Mouse (Mus musculus) lung, postnatal 0 days (tissue): ENCODE results near the gene Defb38. TPM values are rescaled to one million over a fixed set of nuclear protein-coding genes. Genes with fewer than 3 reads are reported as not detected.

Experiments used
- ATAC-seq: fragments of 200-750 bp; cut with Nextera tagmentation; 2 replicates; pipeline ENCODE4 v1.8.0; 2017; ENCODE audit warnings: moderate library complexity
- DNase-seq: peaks from one replicate; pipeline ENCODE4 v3.0.0-alpha.2; 2016; ENCODE audit warnings: low spot score
- H3K27ac ChIP-seq: fragments of 300-500 bp; sonication (generic); 2 replicates; pipeline ENCODE4 v1.5.1; 2014; ENCODE audit warnings: antibody characterized with exemption, mild to moderate bottlenecking, low read length, mixed read lengths
- H3K27me3 ChIP-seq: fragments of 300-500 bp; sonication (generic); replicated peaks from 2 replicates; pipeline ENCODE4 v1.6.1; 2014; ENCODE audit warnings: low read length, mixed read lengths; ENCODE audit not compliant: insufficient read depth
- H3K36me3 ChIP-seq: fragments of 300-500 bp; sonication (generic); 2 replicates; pipeline ENCODE4 v1.6.1; 2014; ENCODE audit warnings: low read length, mixed read lengths; ENCODE audit not compliant: insufficient read depth
- H3K4me1 ChIP-seq: fragments of 300-500 bp; sonication (generic); 2 replicates; pipeline ENCODE4 v1.6.1; 2014; ENCODE audit warnings: antibody characterized with exemption, low read depth, low read length, mixed read lengths; ENCODE audit not compliant: insufficient read depth
- H3K4me2 ChIP-seq: fragments of 300-500 bp; sonication (generic); replicated peaks from 2 replicates; pipeline ENCODE4 v1.6.1; 2014; ENCODE audit warnings: low read depth, mild to moderate bottlenecking, low read length, moderate library complexity, mixed read lengths
- H3K4me3 ChIP-seq: fragments of 300-500 bp; sonication (generic); 2 replicates; pipeline ENCODE4 v1.5.1; 2014; ENCODE audit warnings: low read depth, low read length
- H3K9ac ChIP-seq: fragments of 300-500 bp; sonication (generic); replicated peaks from 2 replicates; pipeline ENCODE4 v1.6.1; 2014; ENCODE audit warnings: low read depth, mild to moderate bottlenecking
- H3K9me3 ChIP-seq: fragments of 300-500 bp; sonication (generic); 2 replicates; pipeline ENCODE4 v1.6.1; 2016; ENCODE audit warnings: low read length, mixed read lengths
- CTCF ChIP-seq: IDR thresholded peaks from 2 replicates; pipeline ENCODE4 v1.5.1; 2016; ENCODE audit warnings: antibody characterized with exemption, mild to moderate bottlenecking
- EP300 ChIP-seq: IDR thresholded peaks from 2 replicates; pipeline ENCODE4 v1.6.1; 2016; ENCODE audit warnings: antibody characterized with exemption, mild to moderate bottlenecking, control low read depth
- WGBS: fragments of 180-500 bp; shearing (Covaris S2); extraction: QIAGEN DNeasy Blood & Tissue Kit; methylation state at CpG from one replicate; pipeline ENCODE4 v1.1.7; 2014; 5-methylcytosine and 5-hydroxymethylcytosine counted together
- polyA plus RNA-seq: library from polyadenylated mRNA; unstranded; fragments of >200 nt; fragmentation: Nextera tagmentation; extraction: Ambion mirVana; gene quantifications from 2 replicates; pipeline ENCODE4 v1.2.1, GENCODE M21; 2015

Gene Defb38
- polyA plus RNA-seq, result not detected in 2 replicates

GRCm38 (mm10) chr8:19026466-19026865 lies at the start of gene Defb38:
Gene Defb38, minus strand, starts transcription at chr8:19026566.
- DNase-seq (no peak), ATAC-seq (no peak)
- Histone ChIP-seq H3K36me3 (no peaks in the 10 kb centered on the region), H3K9ac (no peak within 1 kb of the TSS), H3K4me1 (no peaks in the 10 kb centered on the region), H3K4me3 (no peak within 1 kb of the TSS), H3K4me2 (no peak within 1 kb of the TSS), H3K27me3 (no peaks in the 10 kb centered on the region), H3K9me3 (no peaks in the 10 kb centered on the region), H3K27ac (no peak within 1 kb of the TSS)
- TF ChIP-seq EP300 (no peak), CTCF (no peak)
- WGBS, result 67% methylated on average over 1 of the region's 1 CpGs

DNA sequence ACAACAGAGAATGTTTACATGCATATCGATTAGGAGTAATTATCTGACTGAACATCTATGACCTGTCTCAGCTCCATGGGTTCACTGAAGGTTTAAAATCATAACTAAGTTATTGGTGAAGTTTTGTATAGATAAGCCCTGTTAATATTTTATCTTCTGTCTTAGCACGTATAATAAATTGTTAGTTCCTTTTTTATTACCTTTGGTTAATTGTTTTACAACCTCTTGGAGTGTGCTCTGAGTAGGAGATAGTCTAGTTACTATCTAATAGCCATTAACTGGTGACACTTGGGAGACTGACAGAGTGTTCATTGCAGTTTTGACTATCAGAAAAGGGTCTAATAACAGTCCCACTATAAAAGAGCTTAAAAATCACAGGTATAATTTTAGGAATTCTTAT lies 39.6 kb upstream of the Defb38 start:
- Histone ChIP-seq H3K9ac (no peak overlapping the region), H3K4me1 (no peaks in the 10 kb centered on the region), H3K36me3 (no peaks in the 10 kb centered on the region), H3K27me3 (no peaks in the 10 kb centered on the region), H3K4me3 (no peak overlapping the region), H3K27ac (no peak overlapping the region), H3K4me2 (no peak overlapping the region), H3K9me3 (no peaks in the 10 kb centered on the region)
- no peak for ATAC-seq
- DNase-seq, result no peak
- 63% methylated on average over 2 of the region's 2 CpGs for WGBS
- TF ChIP-seq EP300 (no peak), CTCF (no peak)

DNA sequence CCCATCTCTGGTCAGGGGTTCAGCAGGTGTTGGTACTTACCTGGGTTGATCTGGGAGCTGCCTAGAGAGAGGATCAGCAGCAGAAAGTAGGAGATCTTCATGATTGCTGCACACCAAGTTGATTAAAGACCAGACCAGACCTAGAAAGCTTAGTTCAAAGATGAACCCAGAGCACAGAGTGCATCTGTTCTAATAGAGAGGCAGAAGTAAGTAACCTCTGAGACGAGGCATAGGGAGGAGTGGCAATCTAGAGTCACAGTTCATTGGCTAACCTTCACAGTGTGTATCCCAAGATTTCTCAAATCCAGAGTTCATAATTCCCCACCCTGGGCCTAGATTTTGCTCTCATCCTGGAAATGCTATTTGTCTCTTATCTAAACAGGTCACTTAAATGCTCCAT lies 38.3 kb upstream of the Defb38 start, which contains the start of gene Defb39:
Gene Defb39, minus strand, starts transcription at position 101 of the 400 bp plus-strand sequence.
- Histone ChIP-seq H3K36me3 (no peaks in the 10 kb centered on the region), H3K4me2 (no peak within 1 kb of the TSS), H3K4me1 (no peaks in the 10 kb centered on the region), H3K27me3 (no peaks in the 10 kb centered on the region), H3K9me3 (no peaks in the 10 kb centered on the region), H3K9ac (no peak within 1 kb of the TSS), H3K27ac (no peak within 1 kb of the TSS), H3K4me3 (no peak within 1 kb of the TSS)
- ATAC-seq (no peak), DNase-seq (no peak)
- 60% methylated on average over 1 of the region's 1 CpGs for WGBS
- TF ChIP-seq CTCF, result no peak
- TF ChIP-seq EP300, result no peak

DNA sequence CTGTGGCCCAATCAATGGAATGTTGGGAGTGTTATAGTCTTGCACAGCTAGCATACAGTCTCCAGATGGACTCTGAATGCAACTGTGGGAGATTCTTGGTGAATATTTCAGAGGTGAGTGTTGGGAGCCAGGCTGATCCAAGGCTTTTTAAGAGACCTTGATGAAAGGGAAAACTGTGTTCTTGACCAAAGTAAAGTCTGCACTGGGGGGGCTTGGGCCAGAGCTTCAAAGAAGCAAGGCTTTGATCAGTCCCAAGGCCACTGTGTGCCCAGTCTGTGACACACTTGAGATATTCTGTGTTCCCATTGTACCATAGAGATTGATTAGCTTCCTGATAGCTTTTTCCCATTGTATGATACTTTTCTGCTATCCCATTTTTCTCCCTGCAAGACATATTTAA lies 36.5 kb upstream of the Defb38 start:
- H3K27me3 ChIP-seq, result no peaks in the 10 kb centered on the region

GRCm38 (mm10) chr8:19045242-19045641 lies 18.9 kb upstream of the Defb38 start:
- Histone ChIP-seq H3K9ac (no peak overlapping the region), H3K27me3 (no peaks in the 10 kb centered on the region), H3K4me3 (no peak overlapping the region), H3K4me1 (no peaks in the 10 kb centered on the region), H3K36me3 (no peaks in the 10 kb centered on the region), H3K9me3 (no peaks in the 10 kb centered on the region), H3K4me2 (no peak overlapping the region), H3K27ac (no peak overlapping the region)
- WGBS, result 93% methylated on average over 14 of the region's 14 CpGs
- DNase-seq (no peak), ATAC-seq (no peak)
- no peak for TF ChIP-seq EP300
- no peak for TF ChIP-seq CTCF

More for the DNA sequence above, 36.5 kb upstream of the Defb38 start:
- Histone ChIP-seq H3K27ac (no peak overlapping the region), H3K36me3 (no peaks in the 10 kb centered on the region), H3K9ac (no peak overlapping the region), H3K9me3 (no peaks in the 10 kb centered on the region), H3K4me3 (no peak overlapping the region), H3K4me2 (no peak overlapping the region), H3K4me1 (no peaks in the 10 kb centered on the region)
- ATAC-seq (no peak), DNase-seq (no peak)
- no peak for TF ChIP-seq EP300
- TF ChIP-seq CTCF, result no peak

Other genes with a start within 250 kb of the Defb38 start
- not detected in 2 replicates for gene Defb40, start 48.3 kb downstream of the Defb38 start, polyA plus RNA-seq
- gene Defb37, start 35.5 kb downstream of the Defb38 start, polyA plus RNA-seq, result not detected in 2 replicates
- not detected in 2 replicates for gene Defb39, start 38.2 kb upstream of the Defb38 start, polyA plus RNA-seq
- not detected in 2 replicates for gene Defb12, start 88.3 kb upstream of the Defb38 start, polyA plus RNA-seq
- gene Defb34, start 97.2 kb upstream of the Defb38 start, polyA plus RNA-seq, result not detected in 2 replicates
- not detected in 2 replicates for gene Gm45826, start 114.2 kb upstream of the Defb38 start, polyA plus RNA-seq
- gene Defb14, start 167.8 kb upstream of the Defb38 start, polyA plus RNA-seq, result not detected in 2 replicates
- gene Defb4, start 172.1 kb upstream of the Defb38 start, polyA plus RNA-seq, result not detected in 2 replicates
- gene Defb6, start 198.9 kb upstream of the Defb38 start, polyA plus RNA-seq, result not detected in 2 replicates
- gene Defb46, start 213.3 kb upstream of the Defb38 start, polyA plus RNA-seq, result not detected in 2 replicates
- gene Defb5, start 221.0 kb upstream of the Defb38 start, polyA plus RNA-seq, result not detected in 2 replicates